Mouse (Mus musculus): Measurements from ENCODE around the gene Tmem121. TPM values are rescaled to one million over a fixed set of nuclear protein-coding genes. Genes with fewer than 3 reads are reported as not detected.
"Not testable (repeated sequence)": the region's sequence is repeated elsewhere in the genome, so short reads cannot be mapped to it uniquely, and the experiment has no call there.

The Tmem121 gene
- total RNA-seq, 1 experiment from 2014 or later = 2.3 TPM

- ATAC-seq (replicated peaks in 1 of 2; ENCODE audit: insufficient read depth in 1 of 2, low FRiP score in 2 of 2, low TSS enrichment in 1 of 2, low read depth in 1 of 2, poor library complexity in 2 of 2, severe bottlenecking in 2 of 2) = no peak
These were observed 27.8 kb upstream of the Tmem121 start for GRCm38 (mm10) chr12:113157971-113158370.

GRCm38 (mm10) chr12:113163561-113164006, 22.1 kb upstream of the Tmem121 start:
- peak; percentile 9 to 35; a peak in 2 of 4 replicates for ATAC-seq (replicated peaks in 1 of 2; ENCODE audit: insufficient read depth in 1 of 2, low FRiP score in 2 of 2, low TSS enrichment in 1 of 2, low read depth in 1 of 2, poor library complexity in 2 of 2, severe bottlenecking in 2 of 2)

- peak; percentile 93 to 97 for ATAC-seq (replicated peaks in 1 of 2; ENCODE audit: insufficient read depth in 1 of 2, low FRiP score in 2 of 2, low TSS enrichment in 1 of 2, low read depth in 1 of 2, poor library complexity in 2 of 2, severe bottlenecking in 2 of 2)
These were observed 17.6 kb upstream of the Tmem121 start for GRCm38 (mm10) chr12:113168031-113168536.

GRCm38 (mm10) chr12:113176960-113177725, 8.6 kb upstream of the Tmem121 start:
- ATAC-seq (replicated peaks in 1 of 2; ENCODE audit: insufficient read depth in 1 of 2, low FRiP score in 2 of 2, low TSS enrichment in 1 of 2, low read depth in 1 of 2, poor library complexity in 2 of 2, severe bottlenecking in 2 of 2) = no peak

GRCm38 (mm10) chr12:113181020-113181419, 4.7 kb upstream of the Tmem121 start:
- ATAC-seq (replicated peaks in 1 of 2; ENCODE audit: insufficient read depth in 1 of 2, low FRiP score in 2 of 2, low TSS enrichment in 1 of 2, low read depth in 1 of 2, poor library complexity in 2 of 2, severe bottlenecking in 2 of 2) = no peak

GRCm38 (mm10) chr12:113184945-113185344, 785 bp upstream of the Tmem121 start:
- ATAC-seq (replicated peaks in 1 of 2; ENCODE audit: insufficient read depth in 1 of 2, low FRiP score in 2 of 2, low TSS enrichment in 1 of 2, low read depth in 1 of 2, poor library complexity in 2 of 2, severe bottlenecking in 2 of 2) = no peak

- no peak for ATAC-seq (replicated peaks in 1 of 2; ENCODE audit: insufficient read depth in 1 of 2, low FRiP score in 2 of 2, low TSS enrichment in 1 of 2, low read depth in 1 of 2, poor library complexity in 2 of 2, severe bottlenecking in 2 of 2)
These were observed 738 bp downstream of the Tmem121 start for GRCm38 (mm10) chr12:113186326-113187010.

- ATAC-seq (replicated peaks in 1 of 2; ENCODE audit: insufficient read depth in 1 of 2, low FRiP score in 2 of 2, low TSS enrichment in 1 of 2, low read depth in 1 of 2, poor library complexity in 2 of 2, severe bottlenecking in 2 of 2) = no peak
These were observed 1.3 kb downstream of the Tmem121 start for GRCm38 (mm10) chr12:113187011-113187375.

- ATAC-seq (replicated peaks in 1 of 2; ENCODE audit: insufficient read depth in 1 of 2, low FRiP score in 2 of 2, low TSS enrichment in 1 of 2, low read depth in 1 of 2, poor library complexity in 2 of 2, severe bottlenecking in 2 of 2) = peak; percentile 79 to 84
These were observed 2.0 kb downstream of the Tmem121 start for GRCm38 (mm10) chr12:113187584-113188295.

- ATAC-seq (replicated peaks in 1 of 2; ENCODE audit: insufficient read depth in 1 of 2, low FRiP score in 2 of 2, low TSS enrichment in 1 of 2, low read depth in 1 of 2, poor library complexity in 2 of 2, severe bottlenecking in 2 of 2) = no peak
These were observed 2.8 kb downstream of the Tmem121 start for GRCm38 (mm10) chr12:113188349-113189055.

GRCm38 (mm10) chr12:113193423-113193822, 7.7 kb downstream of the Tmem121 start:
- no peak for ATAC-seq (replicated peaks in 1 of 2; ENCODE audit: insufficient read depth in 1 of 2, low FRiP score in 2 of 2, low TSS enrichment in 1 of 2, low read depth in 1 of 2, poor library complexity in 2 of 2, severe bottlenecking in 2 of 2)

- ATAC-seq (replicated peaks in 1 of 2; ENCODE audit: insufficient read depth in 1 of 2, low FRiP score in 2 of 2, low TSS enrichment in 1 of 2, low read depth in 1 of 2, poor library complexity in 2 of 2, severe bottlenecking in 2 of 2) = not testable (repeated sequence)
These were observed 13.4 kb downstream of the Tmem121 start for GRCm38 (mm10) chr12:113199132-113199531.

- ATAC-seq (replicated peaks in 1 of 2; ENCODE audit: insufficient read depth in 1 of 2, low FRiP score in 2 of 2, low TSS enrichment in 1 of 2, low read depth in 1 of 2, poor library complexity in 2 of 2, severe bottlenecking in 2 of 2) = no peak
These were observed 15.6 kb downstream of the Tmem121 start for GRCm38 (mm10) chr12:113201301-113201700.

GRCm38 (mm10) chr12:113202008-113202407, 16.3 kb downstream of the Tmem121 start:
- ATAC-seq (replicated peaks in 1 of 2; ENCODE audit: insufficient read depth in 1 of 2, low FRiP score in 2 of 2, low TSS enrichment in 1 of 2, low read depth in 1 of 2, poor library complexity in 2 of 2, severe bottlenecking in 2 of 2) = no peak

GRCm38 (mm10) chr12:113203522-113203921, 17.8 kb downstream of the Tmem121 start:
- ATAC-seq (replicated peaks in 1 of 2; ENCODE audit: insufficient read depth in 1 of 2, low FRiP score in 2 of 2, low TSS enrichment in 1 of 2, low read depth in 1 of 2, poor library complexity in 2 of 2, severe bottlenecking in 2 of 2) = no peak

GRCm38 (mm10) chr12:113205251-113205942, 19.7 kb downstream of the Tmem121 start:
- ATAC-seq (replicated peaks in 1 of 2; ENCODE audit: insufficient read depth in 1 of 2, low FRiP score in 2 of 2, low TSS enrichment in 1 of 2, low read depth in 1 of 2, poor library complexity in 2 of 2, severe bottlenecking in 2 of 2) = 0 out of 4 replicates have a peak, but pooled peaks of 1 of the 2 experiments have one; percentile 27

- ATAC-seq (replicated peaks in 1 of 2; ENCODE audit: insufficient read depth in 1 of 2, low FRiP score in 2 of 2, low TSS enrichment in 1 of 2, low read depth in 1 of 2, poor library complexity in 2 of 2, severe bottlenecking in 2 of 2) = no peak
These were observed 22.0 kb downstream of the Tmem121 start for GRCm38 (mm10) chr12:113207737-113208136.

All from hematopoietic stem cell, adult 5-6 weeks (primary cell).